ENCODE assay signal across 9 mouse cellular contexts in the genomic region with DNA sequence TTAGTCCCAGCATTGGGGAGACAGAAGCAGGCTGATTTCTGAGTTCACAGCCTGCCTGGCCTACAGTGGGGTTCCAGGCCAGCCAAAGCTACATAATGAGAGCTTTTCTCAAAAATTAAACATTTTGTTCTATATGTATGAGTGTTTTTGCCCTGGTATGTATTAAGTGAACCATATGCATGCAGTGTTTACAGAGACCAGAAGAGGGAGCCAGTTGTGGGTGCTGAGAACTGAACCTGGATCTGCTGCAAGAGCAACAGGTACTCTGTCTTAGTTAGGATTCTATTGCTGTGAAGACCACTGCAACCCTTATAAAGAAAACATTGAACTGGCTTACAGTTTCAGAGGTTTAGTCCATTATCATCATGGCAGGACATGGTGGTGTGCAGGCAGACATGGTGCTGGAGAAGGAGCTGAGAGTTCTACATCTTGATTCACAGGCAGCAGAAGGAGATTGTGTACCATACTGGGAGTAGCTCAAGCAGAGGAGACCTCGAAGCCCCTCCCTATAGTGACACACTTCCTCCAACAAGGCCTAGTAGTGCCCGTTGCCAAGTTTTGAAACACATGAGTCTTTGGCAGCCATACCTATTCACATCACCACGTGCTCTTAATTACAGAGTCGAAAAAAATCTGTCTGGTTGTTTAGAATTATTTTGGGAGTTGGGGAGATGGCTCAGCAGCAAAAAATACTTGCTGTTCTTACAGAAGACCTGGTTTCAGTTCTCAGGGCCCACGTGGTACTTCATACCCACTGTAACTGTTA. TPM values are rescaled to one million over a fixed set of nuclear protein-coding genes. Genes with fewer than 3 reads are reported as not detected.
DNase-seq lines count a peak whose midpoint lies in the region; ATAC-seq and TF ChIP-seq lines count a peak whose summit lies in the region.
"Had no signal": no experiment of that assay in that cellular context is flagged by ENCODE, and none has a peak within 500 bp of the region (broad histone marks: within the 10 kb centered on the region; RNA-seq: fewer than 3 reads in every experiment).

No protein-coding gene starts in this region.

- no peak overlapping the region for H3K27ac ChIP-seq in hindbrain, embryonic 10.5 days
- no peak overlapping the region for H3K27ac ChIP-seq in hindbrain, embryonic 13.5 days
- no peak overlapping the region for H3K27ac ChIP-seq in cortical plate, adult 2 months (ENCODE audit: insufficient read depth, low read length)
- no peak overlapping the region for H3K27ac ChIP-seq in stomach, postnatal 0 days (replicated peaks)
- H3K27ac ChIP-seq: limb, embryonic 13.5 days had no signal

- TF ChIP-seq CTCF in cortical plate, adult 2 months (IDR thresholded peaks at IDR 0.05; ENCODE audit: extremely low read depth, insufficient read depth, low read length): peak; percentile 23; the same call in 1 of the 2 replicates
- peak; percentile 66 for TF ChIP-seq CTCF in stomach, postnatal 0 days (IDR thresholded peaks at IDR 0.05; ENCODE audit: low read depth)

- no peak overlapping the region for H3K9ac ChIP-seq in hindbrain, embryonic 13.5 days
- no peak overlapping the region for H3K9ac ChIP-seq in stomach, postnatal 0 days (ENCODE audit: low read length)
- H3K9ac ChIP-seq: limb, embryonic 13.5 days had no signal

- ATAC-seq in hindbrain, embryonic 13.5 days (ENCODE audit: low FRiP score): no peak
- ATAC-seq in stomach, postnatal 0 days (ENCODE audit: low FRiP score, low TSS enrichment): no peak

- TF ChIP-seq EP300 in stomach, postnatal 0 days (optimal IDR thresholded peaks at IDR 0.05): no peak

- no peaks in the 10 kb centered on the region for H3K9me3 ChIP-seq in hindbrain, embryonic 10.5 days
- no peaks in the 10 kb centered on the region; the same call in 1 of the 2 replicates for H3K9me3 ChIP-seq in hindbrain, embryonic 13.5 days
- H3K9me3 ChIP-seq in stomach, postnatal 0 days (ENCODE audit: control insufficient read depth, low read length): no peaks in the 10 kb centered on the region
- H3K9me3 ChIP-seq: limb, embryonic 13.5 days had no signal

- no peak overlapping the region for H3K4me2 ChIP-seq in hindbrain, embryonic 13.5 days
- no peak overlapping the region for H3K4me2 ChIP-seq in stomach, postnatal 0 days (replicated peaks; ENCODE audit: low read depth)
- H3K4me2 ChIP-seq: limb, embryonic 13.5 days had no signal

- no peaks in the 10 kb centered on the region for H3K36me3 ChIP-seq in hindbrain, embryonic 10.5 days
- H3K36me3 ChIP-seq in hindbrain, embryonic 13.5 days: 0 out of 2 replicates have a peak, but pooled peaks cover 4% of the 10 kb centered on the region
- no peaks in the 10 kb centered on the region for H3K36me3 ChIP-seq in stomach, postnatal 0 days (ENCODE audit: control insufficient read depth, insufficient read depth, low read length)
- H3K36me3 ChIP-seq: limb, embryonic 13.5 days had no signal

- H3K27me3 ChIP-seq in hindbrain, embryonic 10.5 days (ENCODE audit: insufficient read depth, poor library complexity, severe bottlenecking): peaks cover 29% of the 10 kb centered on the region
- peaks cover 20% of the 10 kb centered on the region for H3K27me3 ChIP-seq in hindbrain, embryonic 13.5 days
- H3K27me3 ChIP-seq in stomach, postnatal 0 days (ENCODE audit: control insufficient read depth, insufficient read depth, low read length): no peaks in the 10 kb centered on the region

- DNase-seq in hindbrain, embryonic 10.5 days (ENCODE audit: low spot score): peak; percentile 23
- peak; percentile 40 to 62 for DNase-seq in right cerebral cortex, postnatal 10 days (ENCODE audit: low spot score in 2 of 2)
- DNase-seq in right cerebral cortex, postnatal 36 days (ENCODE audit: low spot score in 2 of 2): no peak
- no peak for DNase-seq in stomach, postnatal 0 days (ENCODE audit: low spot score)
- no peak for DNase-seq in urinary bladder, adult 2 months (ENCODE audit: low spot score)
- no peak for DNase-seq in gastrocnemius, postnatal 10 days

- TF ChIP-seq POLR2A in cortical plate, adult 2 months (IDR thresholded peaks at IDR 0.05; ENCODE audit: extremely low read depth, insufficient read depth, low read length): no peak

- H3K4me1 ChIP-seq in hindbrain, embryonic 10.5 days (replicated peaks): peaks cover 10% of the 10 kb centered on the region
- peaks cover 8% of the 10 kb centered on the region for H3K4me1 ChIP-seq in hindbrain, embryonic 13.5 days (replicated peaks)
- no peaks in the 10 kb centered on the region for H3K4me1 ChIP-seq in cortical plate, adult 2 months (ENCODE audit: control insufficient read depth, insufficient read depth, low read length)
- H3K4me1 ChIP-seq in stomach, postnatal 0 days (replicated peaks; ENCODE audit: control insufficient read depth, insufficient read depth): no peaks in the 10 kb centered on the region

- 78% methylated on average over 5 of the region's 5 CpGs for WGBS in hindbrain, embryonic 10.5 days
- 73% methylated on average over 5 of the region's 5 CpGs for WGBS in hindbrain, embryonic 13.5 days
- 59% methylated on average over 5 of the region's 5 CpGs for whole genome bisulfite sequencing in stomach, postnatal 0 days

- H3K4me3 ChIP-seq in hindbrain, embryonic 10.5 days: no peak overlapping the region
- H3K4me3 ChIP-seq in hindbrain, embryonic 13.5 days: no peak overlapping the region
- H3K4me3 ChIP-seq in cortical plate, adult 2 months (ENCODE audit: insufficient read depth, low read length): no peak overlapping the region
- no peak overlapping the region for H3K4me3 ChIP-seq in stomach, postnatal 0 days (ENCODE audit: low read depth, low read length)
- H3K4me3 ChIP-seq: limb, embryonic 13.5 days had no signal

RNA-seq across cellular contexts. Expression of a gene that starts 28.2 kb away (rescaled TPM):
- 185 and 213 TPM in 2 replicates for polyA plus RNA-seq in hindbrain, embryonic 10.5 days (2016; fragmentation: Nextera tagmentation; extraction: Ambion mirVana)
- 205 and 210 TPM in 2 replicates for polyA plus RNA-seq in hindbrain, embryonic 13.5 days (2015; fragmentation: Nextera tagmentation; extraction: Ambion mirVana)
- 102 and 103 TPM in 2 replicates for polyA plus RNA-seq in cortical plate, adult 2 months (2012; rRNA removed)
- polyA plus RNA-seq in stomach, postnatal 0 days (2015; fragmentation: Nextera tagmentation; extraction: Ambion mirVana): 150 and 163 TPM in 2 replicates
- 85.5 and 109 TPM in 2 replicates for polyA plus RNA-seq in urinary bladder, adult 2 months (2012; rRNA removed)
- 100 to 1,000 TPM; 147 to 153 TPM for total RNA-seq in gastrocnemius, postnatal 10 days (2021)

RNA-seq across cellular contexts. Expression of a gene that starts 34.8 kb away (rescaled TPM):
- polyA plus RNA-seq in hindbrain, embryonic 10.5 days (2016; fragmentation: Nextera tagmentation; extraction: Ambion mirVana): 53.4 and 66.8 TPM in 2 replicates
- 61.6 and 65.4 TPM in 2 replicates for polyA plus RNA-seq in hindbrain, embryonic 13.5 days (2015; fragmentation: Nextera tagmentation; extraction: Ambion mirVana)
- 119 and 129 TPM in 2 replicates for polyA plus RNA-seq in cortical plate, adult 2 months (2012; rRNA removed)
- polyA plus RNA-seq in stomach, postnatal 0 days (2015; fragmentation: Nextera tagmentation; extraction: Ambion mirVana): 16.9 and 19.6 TPM in 2 replicates
- 59.3 and 76.0 TPM in 2 replicates for polyA plus RNA-seq in urinary bladder, adult 2 months (2012; rRNA removed)
- 10 to 100 TPM; 33.6 to 45.6 TPM for total RNA-seq in gastrocnemius, postnatal 10 days (2021)

RNA-seq across cellular contexts. Expression of a gene that starts 46.7 kb away (rescaled TPM):
- 0.47 TPM in 2 replicates for polyA plus RNA-seq in hindbrain, embryonic 10.5 days (2016; fragmentation: Nextera tagmentation; extraction: Ambion mirVana)
- 0.66 and 0.68 TPM in 2 replicates for polyA plus RNA-seq in hindbrain, embryonic 13.5 days (2015; fragmentation: Nextera tagmentation; extraction: Ambion mirVana)
- 0.84 and 0.93 TPM in 2 replicates for polyA plus RNA-seq in cortical plate, adult 2 months (2012; rRNA removed)
- polyA plus RNA-seq in stomach, postnatal 0 days (2015; fragmentation: Nextera tagmentation; extraction: Ambion mirVana): 0.46 and 0.56 TPM in 2 replicates
- 2.1 and 3.0 TPM in 2 replicates for polyA plus RNA-seq in urinary bladder, adult 2 months (2012; rRNA removed)
- total RNA-seq in gastrocnemius, postnatal 10 days (2021): 1 to 10 TPM in 1 of 2 experiments, under 1 TPM in 1; 0.59 to 1.0 TPM

RNA-seq across cellular contexts. Expression of a gene that starts 47.6 kb away (rescaled TPM):
- 27.3 and 29.9 TPM in 2 replicates for polyA plus RNA-seq in hindbrain, embryonic 10.5 days (2016; fragmentation: Nextera tagmentation; extraction: Ambion mirVana)
- polyA plus RNA-seq in hindbrain, embryonic 13.5 days (2015; fragmentation: Nextera tagmentation; extraction: Ambion mirVana): 31.1 and 35.2 TPM in 2 replicates
- 41.8 and 42.3 TPM in 2 replicates for polyA plus RNA-seq in cortical plate, adult 2 months (2012; rRNA removed)
- 17.2 and 17.7 TPM in 2 replicates for polyA plus RNA-seq in stomach, postnatal 0 days (2015; fragmentation: Nextera tagmentation; extraction: Ambion mirVana)
- polyA plus RNA-seq in urinary bladder, adult 2 months (2012; rRNA removed): 48.1 and 53.3 TPM in 2 replicates
- 10 to 100 TPM in 1 of 2 experiments, 1 to 10 TPM in 1; 6.3 to 14.3 TPM for total RNA-seq in gastrocnemius, postnatal 10 days (2021)

RNA-seq across cellular contexts. Expression of a gene that starts 50.8 kb away (rescaled TPM):
- 156 and 169 TPM in 2 replicates for polyA plus RNA-seq in hindbrain, embryonic 10.5 days (2016; fragmentation: Nextera tagmentation; extraction: Ambion mirVana)
- polyA plus RNA-seq in hindbrain, embryonic 13.5 days (2015; fragmentation: Nextera tagmentation; extraction: Ambion mirVana): 118 and 120 TPM in 2 replicates
- 90.1 and 96.8 TPM in 2 replicates for polyA plus RNA-seq in cortical plate, adult 2 months (2012; rRNA removed)
- polyA plus RNA-seq in stomach, postnatal 0 days (2015; fragmentation: Nextera tagmentation; extraction: Ambion mirVana): 73.9 and 77.5 TPM in 2 replicates
- polyA plus RNA-seq in urinary bladder, adult 2 months (2012; rRNA removed): 76.6 and 83.6 TPM in 2 replicates
- total RNA-seq in gastrocnemius, postnatal 10 days (2021): 100 to 1,000 TPM in 1 of 2 experiments, 10 to 100 TPM in 1; 99.0 to 114 TPM

Comparison
In these comparisons a context has a peak if more than half of its experiments do, and no peak if none do; other contexts are left out.
1. DNase-seq: peak in hindbrain, embryonic 10.5 days (single experiment) and right cerebral cortex, postnatal 10 days (2 of 2); none in right cerebral cortex, postnatal 36 days (0 of 2), stomach, postnatal 0 days (single experiment), urinary bladder, adult 2 months (single experiment) and gastrocnemius, postnatal 10 days (single experiment).